Mouse (Mus musculus): ENCODE measurements at regions not wholly inside any gene's neighbourhood (a gene's known extent, or its start where the extent isn't known, plus 50 kb on each side); places are given as distances from the start of the nearest gene placed in this dataset.
A peak's percentile ranks its signal among the peaks of the same experiment; 100 is the strongest.

DNA sequence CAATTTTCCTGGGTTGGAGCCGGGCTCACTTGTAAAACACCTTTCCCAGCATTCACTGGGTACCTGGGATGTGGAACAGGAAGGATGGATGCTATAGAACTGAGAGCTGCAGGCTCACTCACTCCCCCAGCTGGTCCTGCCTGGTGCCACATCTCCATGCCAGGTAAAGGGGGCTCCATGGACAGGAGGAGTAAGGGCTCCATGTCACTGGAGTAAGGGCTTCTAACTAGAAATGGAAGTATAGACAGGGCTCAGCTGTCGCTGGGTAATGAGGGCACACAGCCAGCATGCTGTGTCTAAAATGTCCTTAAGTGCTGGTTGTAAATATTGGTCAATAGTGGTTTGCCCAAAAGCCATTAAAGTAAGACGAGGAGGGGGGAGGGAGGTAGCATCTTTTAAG is 99.4 kb upstream of the Gpr12 start:
- intact Hi-C loops (cut with DNase I): no loop called here
- DNase-seq (ENCODE audit: low spot score in 2 of 2): no peak

DNA sequence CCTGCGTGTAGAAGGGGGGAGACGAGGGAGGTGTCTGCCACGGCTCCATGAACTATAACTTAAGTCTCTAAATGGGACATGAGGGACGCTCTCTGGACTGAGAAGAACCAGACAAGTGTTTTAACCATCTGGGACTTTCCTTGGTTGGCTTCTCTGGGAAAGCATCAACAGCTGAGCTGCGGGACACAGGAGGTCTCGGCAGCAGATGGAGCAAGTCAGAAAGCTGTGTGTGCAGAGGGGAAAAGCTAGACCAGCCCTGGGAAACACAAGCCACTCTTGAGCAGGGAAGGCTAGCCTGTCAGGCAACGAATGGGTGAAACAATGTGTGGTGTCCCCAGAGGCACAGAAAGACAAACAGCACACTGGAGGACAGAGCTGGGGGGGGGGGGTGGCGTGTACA is 98.5 kb upstream of the Gpr12 start:
- intact Hi-C loops (cut with DNase I): no loop called here
- DNase-seq (ENCODE audit: low spot score in 2 of 2): no peak

DNA sequence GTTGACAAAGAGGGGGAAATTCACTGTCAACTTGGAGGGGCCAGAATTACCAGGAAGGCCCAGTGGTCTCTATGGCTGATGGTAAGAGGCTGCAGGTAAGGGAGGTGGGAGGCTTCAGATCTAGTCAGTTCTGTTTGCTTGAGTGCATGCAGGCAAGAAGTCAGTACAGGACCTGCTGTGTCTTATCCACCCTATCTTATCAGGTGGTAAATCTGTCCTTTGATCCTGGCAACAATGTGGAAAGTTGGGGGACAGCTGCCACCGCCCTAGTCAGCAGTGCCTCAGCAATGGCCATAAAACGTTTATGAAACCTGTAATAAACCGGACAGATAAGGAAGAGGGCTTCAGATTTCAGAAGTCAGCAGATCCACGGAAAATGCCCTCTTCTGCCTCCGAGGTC is 97.9 kb upstream of the Gpr12 start:
- no peak for DNase-seq (ENCODE audit: low spot score in 2 of 2)
- intact Hi-C loops (cut with DNase I): no loop called here

DNA sequence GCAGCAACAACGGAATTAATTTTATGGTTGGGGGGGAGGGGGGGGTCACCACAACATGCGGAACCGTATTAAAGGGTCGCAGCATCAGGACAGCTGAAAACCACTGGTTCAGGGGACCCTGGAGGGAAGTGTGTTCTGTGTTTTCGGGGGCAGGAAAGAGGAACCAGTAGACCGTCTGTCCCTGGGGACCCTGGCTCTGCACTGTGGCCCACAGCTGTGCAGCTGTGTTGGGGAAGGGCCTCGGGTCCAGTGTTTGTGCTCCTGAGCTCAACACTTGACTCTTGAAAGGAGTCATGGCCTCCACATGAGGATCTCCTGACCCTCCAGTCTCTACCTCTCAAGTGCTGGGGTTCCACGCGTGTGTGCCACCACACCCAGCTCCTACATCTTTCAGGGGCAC is 96.5 kb upstream of the Gpr12 start:
- intact Hi-C loops (cut with DNase I): no loop called here
- no peak for DNase-seq (ENCODE audit: low spot score in 2 of 2)

DNA sequence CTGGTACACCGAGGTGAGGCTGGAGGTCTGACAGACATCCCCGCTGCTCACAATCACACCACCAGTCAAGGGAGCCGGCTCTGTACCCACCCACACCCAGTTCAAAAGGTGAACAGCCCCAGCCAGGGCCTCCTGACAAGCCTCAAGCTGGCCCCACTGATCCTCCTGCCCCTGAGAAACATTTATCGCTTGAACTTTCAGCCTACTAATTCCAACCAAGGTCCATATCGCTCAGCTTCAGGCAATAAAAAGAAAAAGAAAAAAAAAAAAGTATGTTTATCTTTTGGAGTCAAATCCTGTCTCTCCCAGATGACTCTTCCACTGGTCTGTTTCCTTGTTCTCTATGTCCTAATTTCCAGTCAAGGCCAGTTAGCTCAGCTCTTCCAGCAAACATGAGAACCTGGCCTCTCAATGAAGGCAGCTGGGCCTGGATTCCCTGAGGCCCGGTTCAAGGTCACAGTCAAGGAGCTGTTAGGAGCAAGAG is 94.2 kb upstream of the Gpr12 start:
- intact Hi-C loops (cut with DNase I): loop anchor here (10.0 kb wide), 2 partner anchors 226 to 636 kb away; no protein-coding TSS in a partner anchor
- DNase-seq (ENCODE audit: low spot score in 2 of 2): no peak

DNA sequence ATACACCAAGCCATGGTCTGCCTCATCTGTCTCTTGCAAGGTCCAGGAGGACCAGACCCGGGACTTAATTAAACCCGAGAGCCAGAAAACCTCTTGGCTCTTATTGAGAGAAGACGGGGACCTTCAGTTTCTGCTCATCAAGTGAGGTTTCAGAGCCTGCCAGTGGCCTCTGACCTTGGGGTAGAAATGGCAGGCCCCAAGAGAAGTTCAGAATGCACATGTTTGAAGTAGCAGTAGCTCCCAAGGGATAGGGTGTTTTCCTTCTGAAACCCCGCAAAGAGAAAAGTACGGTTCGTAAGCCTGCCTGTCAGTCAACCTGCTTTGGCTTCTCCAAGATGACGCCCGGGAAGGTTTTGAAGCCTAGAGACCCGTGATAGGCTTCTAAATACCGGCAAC is 93.7 kb upstream of the Gpr12 start:
- intact Hi-C loops (cut with DNase I): loop anchor here (10.0 kb wide), 2 partner anchors 226 to 636 kb away; no protein-coding TSS in a partner anchor

DNA sequence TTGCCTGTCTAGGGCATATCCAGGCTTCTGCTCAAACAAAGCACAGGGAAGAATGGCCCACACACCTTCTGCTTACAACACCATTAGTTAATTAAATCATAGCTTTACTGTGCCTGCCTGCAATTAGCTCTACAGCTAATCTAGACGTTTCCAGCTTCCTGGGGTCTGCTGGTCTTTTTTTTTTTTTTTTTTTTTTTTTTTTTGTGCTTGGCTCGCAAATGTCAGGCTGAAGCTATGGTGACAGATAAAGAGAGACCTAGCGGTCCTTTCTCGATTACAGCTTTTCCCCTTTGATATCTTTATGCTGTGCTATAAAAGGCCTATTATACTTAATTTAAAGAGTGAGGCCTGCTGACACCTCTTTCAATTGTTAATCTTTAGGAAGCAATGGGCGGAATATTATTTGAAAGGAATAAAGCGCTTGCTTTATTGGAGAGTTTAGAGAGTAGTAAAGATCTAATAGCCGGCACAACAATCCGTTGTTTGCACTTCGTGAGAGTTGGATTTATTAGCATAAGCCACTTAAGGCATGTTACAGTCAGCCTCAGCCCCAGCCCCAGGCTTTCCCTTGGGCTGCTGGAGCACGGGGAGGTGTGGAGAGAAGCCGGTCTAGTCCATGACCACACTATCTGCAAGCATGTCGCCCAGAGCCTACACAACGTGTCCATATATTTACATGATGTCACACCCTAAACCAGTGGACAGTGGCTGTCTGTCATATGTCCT is 93.2 kb upstream of the Gpr12 start:
- no peak for DNase-seq (ENCODE audit: low spot score in 2 of 2)
- intact Hi-C loops (cut with DNase I): loop anchor here (10.0 kb wide), 2 partner anchors 227 to 637 kb away; no protein-coding TSS in a partner anchor

More for the DNA sequence above, 93.7 kb upstream of the Gpr12 start:
- no peak for DNase-seq (ENCODE audit: low spot score in 2 of 2)

DNA sequence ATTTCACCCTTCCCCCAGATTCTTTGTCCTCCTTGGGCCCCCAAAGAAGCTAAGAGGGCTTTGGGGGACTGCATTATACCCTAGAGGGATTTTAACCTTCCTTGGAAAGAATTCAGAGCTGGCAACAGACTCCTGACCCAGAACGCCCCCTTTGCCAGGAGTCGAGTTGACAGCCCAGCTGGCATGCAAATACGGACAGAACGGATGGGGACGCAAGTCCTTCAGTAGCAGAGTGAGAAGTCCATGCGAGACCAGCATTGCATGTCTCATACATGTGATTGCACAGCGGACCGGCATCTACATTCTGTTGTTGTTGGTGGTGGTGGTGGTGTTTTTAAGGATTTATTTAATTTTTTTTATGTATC is 92.1 kb upstream of the Gpr12 start:
- intact Hi-C loops (cut with DNase I): loop anchor here (10.0 kb wide), 2 partner anchors 228 to 638 kb away; no protein-coding TSS in a partner anchor
- no peak for DNase-seq (ENCODE audit: low spot score in 2 of 2)

DNA sequence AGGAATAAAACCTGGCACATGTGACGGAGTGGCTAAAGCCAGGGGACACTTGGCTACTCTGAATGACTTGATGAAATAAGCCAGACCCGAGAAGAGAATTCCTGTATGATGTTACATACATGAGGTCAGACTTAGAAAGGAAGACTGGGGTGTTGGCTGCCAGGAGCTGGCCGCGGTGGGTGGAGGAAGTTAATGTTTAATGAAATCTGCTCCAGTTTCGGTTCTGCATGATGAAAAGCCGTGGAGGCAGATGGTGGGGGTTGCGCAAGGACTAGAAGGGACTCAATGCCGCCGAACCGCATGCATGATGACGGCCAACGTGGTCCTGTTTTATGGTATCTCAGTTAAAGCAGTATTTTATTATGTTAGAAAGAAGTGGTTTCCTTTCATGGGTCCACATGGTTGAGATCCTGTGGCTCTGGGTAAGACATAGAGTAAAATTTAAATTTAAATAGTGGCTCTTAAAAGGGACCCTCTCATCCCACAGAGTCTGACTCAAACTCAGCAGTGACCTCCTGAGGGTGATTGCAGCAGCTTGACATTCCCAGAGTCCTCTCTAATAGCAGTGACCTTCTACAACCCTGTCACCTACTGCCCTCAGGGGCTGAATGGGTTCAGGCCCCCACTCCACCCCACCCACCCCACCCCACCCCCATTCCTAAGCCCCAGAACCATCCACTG is 91.6 kb upstream of the Gpr12 start:
- no peak for DNase-seq (ENCODE audit: low spot score in 2 of 2)
- intact Hi-C loops (cut with DNase I): loop anchor here (10.0 kb wide), 2 partner anchors 228 to 638 kb away; no protein-coding TSS in a partner anchor

DNA sequence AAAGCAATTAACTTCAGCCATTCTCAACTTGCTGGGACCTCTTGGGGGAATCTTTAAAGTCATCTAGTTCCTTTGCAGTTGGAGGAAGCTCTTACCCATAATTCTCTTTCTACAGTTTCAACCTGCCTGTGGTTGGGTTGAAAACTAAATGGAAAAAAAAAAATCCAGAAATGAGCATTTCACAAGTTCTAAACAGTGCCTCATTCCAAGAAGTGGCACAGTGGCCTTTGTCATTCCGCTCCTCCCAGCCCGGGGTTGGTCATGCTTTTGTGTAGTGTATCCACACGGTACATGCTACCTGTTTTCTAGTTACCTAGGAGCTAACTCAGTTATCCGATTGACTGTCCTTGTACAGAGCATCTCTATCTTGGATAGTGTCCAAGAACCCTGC is 90.8 kb upstream of the Gpr12 start:
- intact Hi-C loops (cut with DNase I): loop anchor here (10.0 kb wide), 2 partner anchors 229 to 639 kb away; no protein-coding TSS in a partner anchor
- no peak for DNase-seq (ENCODE audit: low spot score in 2 of 2)

DNA sequence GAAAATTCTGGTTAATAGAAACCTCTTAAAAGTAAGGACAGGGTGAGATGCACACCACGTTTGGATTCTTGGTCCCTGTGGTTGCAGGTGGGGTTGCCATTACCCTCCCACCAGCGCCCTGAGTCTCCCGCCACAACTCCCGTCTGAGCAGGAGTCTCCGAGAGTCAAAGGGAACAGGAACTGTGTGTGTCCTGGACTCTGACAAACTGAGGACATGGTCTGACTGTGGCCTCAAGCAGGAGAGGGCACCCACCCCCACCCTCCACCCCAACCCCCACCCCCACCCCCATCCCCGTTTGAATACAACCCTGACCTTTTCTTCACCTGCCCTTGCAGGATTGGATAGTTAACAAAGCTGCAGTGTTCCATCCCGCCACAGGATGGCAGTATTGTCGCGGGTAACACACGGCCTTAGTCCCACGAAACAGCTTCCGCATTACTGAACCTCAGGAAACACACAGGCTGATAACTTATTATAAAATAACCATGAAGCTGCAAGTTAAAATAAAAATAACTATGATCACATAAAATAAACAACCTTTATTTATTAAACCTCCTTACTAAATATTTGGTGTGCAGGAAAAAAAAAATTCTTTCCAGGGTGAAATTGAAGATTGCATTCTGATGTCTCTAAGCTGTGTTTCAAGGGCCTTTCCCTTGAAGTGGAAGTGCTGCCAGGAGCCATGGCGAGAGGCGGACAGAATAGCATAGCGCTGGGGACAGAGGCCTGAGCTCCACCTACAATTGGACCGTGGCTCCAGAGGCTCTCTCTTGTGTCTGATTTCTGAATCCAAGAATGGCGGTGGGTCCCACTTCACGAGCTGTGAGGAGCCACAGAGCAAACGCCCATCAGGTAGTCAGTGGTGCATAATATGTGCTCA is 90.2 kb upstream of the Gpr12 start:
- peak; percentile 42 to 65 for DNase-seq (ENCODE audit: low spot score in 2 of 2)
- intact Hi-C loops (cut with DNase I): loop anchor here (10.0 kb wide), 2 partner anchors 230 to 640 kb away; no protein-coding TSS in a partner anchor

DNA sequence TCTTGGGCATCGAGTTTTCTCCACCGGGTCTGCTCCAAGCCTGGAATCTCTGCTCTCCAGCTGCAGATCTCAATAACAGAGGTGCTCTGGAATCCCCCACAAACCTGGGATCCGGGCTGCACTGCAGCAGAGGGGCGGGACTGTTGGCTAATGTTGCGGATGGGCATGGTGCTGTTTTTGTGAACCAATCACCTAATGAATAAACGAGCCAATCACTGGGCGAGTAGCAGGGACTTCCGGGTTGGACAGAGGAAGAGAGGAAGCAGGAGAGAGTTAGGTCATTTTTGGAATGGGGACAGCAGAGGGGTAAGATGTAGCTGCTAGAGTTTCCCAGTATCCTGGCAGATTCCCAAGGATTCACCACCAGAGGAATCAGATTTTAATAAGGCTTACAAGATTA is 76.7 kb upstream of the Gpr12 start:
- intact Hi-C loops (cut with DNase I): no loop called here

DNA sequence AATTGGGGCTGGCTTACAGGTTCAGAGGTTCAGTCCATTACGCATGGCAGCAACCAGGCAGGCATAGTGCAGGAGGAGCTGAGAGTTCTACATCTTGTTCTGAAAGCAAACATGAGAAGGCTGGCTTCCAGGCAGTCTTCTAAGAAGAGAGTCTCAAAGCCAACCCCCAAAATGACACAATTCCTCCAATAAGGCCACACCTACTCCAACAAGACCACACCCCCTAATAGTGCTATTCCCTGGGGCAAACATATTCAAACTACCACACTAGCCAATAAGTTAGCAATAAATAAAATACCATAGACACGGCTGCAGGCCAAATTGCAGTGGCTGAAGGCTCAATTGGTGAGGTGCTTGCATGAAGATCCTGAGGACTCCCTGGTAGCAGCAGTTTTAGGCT is 72.2 kb upstream of the Gpr12 start:
- no peak for DNase-seq (ENCODE audit: low spot score in 2 of 2)
- intact Hi-C loops (cut with DNase I): no loop called here

More for the DNA sequence above, 76.7 kb upstream of the Gpr12 start:
- no peak for DNase-seq (ENCODE audit: low spot score in 2 of 2)

DNA sequence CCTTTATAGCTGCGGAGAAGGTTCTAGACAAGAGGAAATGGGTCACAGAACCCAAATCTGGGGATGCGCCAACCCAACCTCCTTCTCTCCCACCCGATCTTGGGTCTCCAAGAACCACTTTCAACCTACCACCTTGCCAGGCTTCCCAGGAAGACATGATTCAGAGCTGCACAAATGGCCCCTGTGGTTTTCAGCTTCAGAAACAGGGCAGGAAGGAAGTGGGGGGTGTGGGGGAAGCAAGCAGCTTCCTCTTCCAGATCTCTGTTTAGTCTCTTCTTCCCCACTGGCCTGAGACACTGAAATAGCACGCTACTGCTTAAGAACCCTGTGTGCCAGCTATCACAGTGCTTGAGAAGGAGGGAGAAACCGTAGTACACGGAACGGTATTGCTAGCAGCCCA is 70.4 kb upstream of the Gpr12 start:
- DNase-seq (ENCODE audit: low spot score in 2 of 2): no peak
- intact Hi-C loops (cut with DNase I): no loop called here

DNA sequence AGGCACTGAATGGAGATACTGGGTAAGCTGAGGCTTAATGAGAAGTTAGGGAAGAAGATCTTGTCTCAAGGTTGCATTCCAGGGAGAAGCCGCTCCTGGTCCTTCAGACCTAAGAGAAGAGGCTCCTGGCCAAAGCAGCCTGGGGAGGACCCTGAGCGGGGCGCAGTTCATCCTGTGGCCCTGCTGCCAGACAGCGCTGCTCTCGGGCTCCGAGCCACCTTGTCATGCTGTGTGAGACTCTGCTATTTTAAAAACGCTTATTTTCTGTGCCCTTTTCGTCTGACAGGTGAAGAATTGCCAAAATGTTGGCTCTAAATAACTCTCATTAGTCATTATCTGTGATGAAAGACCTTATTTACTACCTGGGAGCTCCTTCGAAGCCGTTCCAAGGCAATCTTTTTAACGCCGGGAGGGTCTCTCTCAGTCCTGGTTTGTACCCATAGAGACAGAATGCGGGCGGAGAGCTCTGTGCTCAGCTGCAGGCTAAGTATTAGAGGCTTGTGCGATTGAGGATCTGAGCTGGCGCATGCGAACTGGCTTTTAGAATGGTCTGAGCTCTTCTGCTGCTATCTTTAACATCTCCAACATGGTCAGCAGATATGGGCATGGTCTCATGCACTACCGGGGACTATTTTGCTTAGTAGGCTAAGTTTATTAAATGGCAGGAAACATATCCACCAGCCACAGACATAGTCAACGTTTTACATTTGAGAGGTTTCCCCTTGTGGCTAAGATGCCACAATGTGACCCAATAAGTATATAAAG is 68.8 kb upstream of the Gpr12 start:
- intact Hi-C loops (cut with DNase I): no loop called here
- no peak for DNase-seq (ENCODE audit: low spot score in 2 of 2)

DNA sequence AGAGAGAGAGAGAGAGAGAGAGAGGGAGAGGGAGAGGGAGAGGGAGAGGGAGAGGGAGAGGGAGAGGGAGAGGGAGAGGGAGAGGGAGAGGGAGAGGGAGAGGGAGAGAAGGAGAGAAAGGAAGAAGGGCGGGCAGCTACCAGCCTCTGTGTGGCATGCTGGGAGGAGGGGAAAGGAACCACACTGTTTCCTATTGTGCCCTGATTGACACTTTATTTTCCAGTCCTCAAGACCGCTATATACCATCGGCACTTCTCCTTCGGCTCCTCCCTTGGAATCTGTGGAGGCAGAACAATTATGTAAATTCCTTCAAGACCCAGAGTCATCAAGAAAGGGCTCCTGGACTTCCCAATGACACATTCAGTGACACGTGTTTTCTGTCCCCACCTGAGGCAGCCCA is 67.8 kb upstream of the Gpr12 start:
- DNase-seq (ENCODE audit: low spot score in 2 of 2): no peak
- intact Hi-C loops (cut with DNase I): no loop called here

DNA sequence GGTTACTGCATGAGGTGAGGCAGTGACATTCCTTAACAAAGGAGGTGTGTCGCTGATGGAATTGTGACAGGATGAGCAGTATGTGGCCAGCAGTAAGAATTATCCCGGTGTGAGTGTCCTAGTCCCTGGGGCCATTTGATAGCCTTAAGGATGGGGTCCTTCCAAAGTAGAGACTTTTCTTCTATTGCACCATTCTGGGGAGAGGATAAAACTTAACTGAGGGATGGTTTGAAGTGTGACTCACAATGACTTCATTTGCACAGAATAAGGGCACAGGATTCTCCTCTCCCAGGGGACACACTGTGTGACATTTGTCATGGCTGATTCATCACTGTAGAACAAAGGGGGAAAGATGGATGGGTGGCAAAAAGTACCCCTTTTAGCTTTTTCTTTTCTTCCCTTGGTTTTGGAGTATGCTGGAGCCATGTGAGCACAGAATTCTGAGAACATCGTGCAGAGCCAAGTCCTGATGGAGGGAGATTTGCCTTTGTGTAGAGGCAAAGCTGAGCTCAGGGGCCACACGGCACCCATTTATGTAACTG is 63.6 kb upstream of the Gpr12 start:
- intact Hi-C loops (cut with DNase I): loop anchor here (5.0 kb wide), 1 partner anchor 76 kb away; no protein-coding TSS in a partner anchor
- DNase-seq (ENCODE audit: low spot score in 2 of 2): no peak

DNA sequence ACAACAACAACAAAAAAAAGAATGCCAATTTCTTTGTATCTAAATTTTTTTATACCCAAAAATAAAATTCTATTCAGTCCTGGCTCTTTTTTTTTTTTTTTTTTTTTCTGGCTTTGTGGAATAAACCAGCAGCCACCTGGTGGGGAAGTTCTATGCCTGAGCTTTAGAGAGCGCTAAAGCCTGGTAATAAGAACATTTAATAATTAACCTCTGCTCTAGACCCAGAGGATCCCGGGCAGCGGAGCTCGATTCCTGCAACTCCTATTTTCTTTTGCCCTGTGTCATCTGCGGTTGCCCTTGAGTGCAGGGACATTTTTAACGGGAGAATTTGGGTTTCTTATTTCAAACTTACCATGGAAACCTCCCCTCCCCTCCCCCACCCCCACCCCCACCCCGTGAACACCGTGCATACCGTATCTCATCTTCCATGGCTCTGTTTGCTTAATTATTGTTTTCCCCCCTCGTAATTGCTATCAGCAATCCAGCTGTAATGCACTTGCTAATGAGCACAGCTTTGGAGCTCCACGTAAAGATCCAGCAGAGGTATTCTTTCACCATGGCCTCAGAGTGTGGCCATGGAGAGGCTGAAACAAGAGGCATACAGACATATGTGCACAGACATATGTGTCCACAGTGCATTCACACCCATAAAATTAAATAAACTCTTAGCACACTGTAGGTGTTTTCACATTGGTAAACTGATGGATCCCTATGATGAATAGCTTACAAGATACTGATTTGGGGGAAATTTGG is 62.8 kb upstream of the Gpr12 start:
- DNase-seq (ENCODE audit: low spot score in 2 of 2): no peak
- intact Hi-C loops (cut with DNase I): loop anchor here (5.0 kb wide), 1 partner anchor 76 kb away; no protein-coding TSS in a partner anchor

All from left cerebral cortex, postnatal 36 days (tissue).